Mouse (Mus musculus) spleen, adult 2 months (tissue): Measurements from ENCODE around the gene Zmynd19.

Experiments
- CTCF ChIP-seq: fragments of 200-500 bp; IDR thresholded peaks from 2 replicates; pipeline ENCODE4 v1.5.1; 2011; ENCODE audit warnings: mild to moderate bottlenecking, inconsistent platforms; ENCODE audit not compliant: insufficient read depth, insufficient read length, insufficient replicate concordance; ENCODE audit errors: extremely low read depth
- POLR2A ChIP-seq: fragments of 200-500 bp; IDR thresholded peaks from 2 replicates; pipeline ENCODE4 v1.6.1; 2011; ENCODE audit warnings: low read depth, low read length, inconsistent platforms

DNA sequence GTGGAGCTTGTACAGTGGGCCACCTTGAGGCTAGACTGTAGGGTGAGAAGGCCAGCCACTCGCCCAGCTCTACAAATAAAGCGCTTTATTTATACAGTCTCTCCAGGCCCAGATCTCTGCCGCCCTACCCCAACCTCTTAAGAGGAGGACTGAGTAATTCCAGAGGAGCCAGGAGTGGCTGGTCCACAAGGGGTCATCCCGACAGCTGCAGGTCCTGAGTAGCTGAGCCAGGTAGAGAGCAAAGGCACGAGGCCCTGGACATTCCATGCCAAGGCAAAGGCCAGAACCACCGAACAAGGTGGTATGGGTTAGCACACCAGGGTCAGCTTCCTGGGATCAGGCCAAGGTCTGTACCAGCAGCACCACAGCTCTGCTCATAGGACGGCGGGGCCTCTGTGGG, 24.3 kb upstream of the Zmynd19 start:
- TF ChIP-seq CTCF = no peak
- TF ChIP-seq POLR2A = no peak
